In the genomic region with DNA sequence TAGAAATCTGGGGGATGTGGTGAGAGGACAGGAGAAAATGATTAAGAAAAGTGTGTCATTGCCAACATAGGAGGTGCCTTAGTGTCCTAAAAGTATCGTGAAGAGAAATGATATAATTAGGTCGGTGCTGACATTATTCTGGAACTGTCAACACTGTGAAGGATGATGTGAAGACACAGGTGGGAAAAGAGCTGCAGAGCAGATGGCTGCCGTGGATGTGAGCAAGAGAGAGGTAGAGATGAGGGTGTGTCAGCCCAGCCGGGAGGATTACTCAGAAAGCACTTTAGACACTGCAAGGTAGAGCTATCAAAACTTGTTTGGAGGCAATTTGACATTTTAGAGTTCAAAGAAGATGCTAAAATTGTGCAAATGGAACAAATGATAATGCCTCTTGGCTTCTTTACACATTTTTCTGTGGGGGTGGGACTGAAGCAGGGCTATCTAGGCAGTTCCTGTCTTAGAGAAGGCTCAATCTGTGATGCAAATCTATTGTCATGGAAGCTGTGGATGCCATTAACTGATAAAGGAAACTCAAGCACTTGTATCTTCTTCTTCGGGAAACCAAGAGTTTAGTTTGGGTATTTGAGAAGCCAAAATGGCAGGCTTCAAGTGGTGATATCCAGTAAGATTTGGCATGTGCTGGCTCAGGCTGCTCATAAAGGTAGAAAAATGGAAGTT, we compare ENCODE assay signal across 26 mouse cellular contexts.
A peak's percentile ranks its signal among the peaks of the same experiment; 100 is the strongest.
DNase-seq lines count a peak whose midpoint lies in the region; ATAC-seq and TF ChIP-seq lines count a peak whose summit lies in the region.
"Had no signal": no experiment of that assay in that cellular context is flagged by ENCODE, and none has a peak within 500 bp of the region (broad histone marks: within the 10 kb centered on the region; RNA-seq: fewer than 3 reads in every experiment).

No protein-coding gene starts in this region.

- no peak overlapping the region for H3K27ac ChIP-seq in heart, embryonic 12.5 days (ENCODE audit: poor library complexity, severe bottlenecking)
- H3K27ac ChIP-seq in left cerebral cortex, adult 2 months, result no peak overlapping the region
- H3K27ac ChIP-seq: embryonic facial prominence, embryonic 12.5 days; forebrain, embryonic 12.5 days; heart, adult 2 months; heart, embryonic 10.5 days; hindbrain, embryonic 10.5 days; hindbrain, embryonic 13.5 days; intestine, embryonic 15.5 days had no signal

- H3K9ac ChIP-seq in heart, embryonic 12.5 days, result no peak overlapping the region
- H3K9ac ChIP-seq: embryonic facial prominence, embryonic 12.5 days; forebrain, embryonic 12.5 days; hindbrain, embryonic 13.5 days; intestine, embryonic 15.5 days had no signal

- H3K4me1 ChIP-seq in heart, embryonic 12.5 days (replicated peaks), result 0 out of 2 replicates have a peak, but pooled peaks cover 8% of the 10 kb centered on the region
- H3K4me1 ChIP-seq: embryonic facial prominence, embryonic 12.5 days; forebrain, embryonic 12.5 days; hindbrain, embryonic 10.5 days; hindbrain, embryonic 13.5 days; intestine, embryonic 15.5 days had no signal

- no peaks in the 10 kb centered on the region for H3K9me3 ChIP-seq in heart, embryonic 12.5 days (replicated peaks)
- H3K9me3 ChIP-seq: embryonic facial prominence, embryonic 12.5 days; forebrain, embryonic 12.5 days; heart, embryonic 10.5 days; hindbrain, embryonic 10.5 days; hindbrain, embryonic 13.5 days; intestine, embryonic 15.5 days had no signal

- no peak overlapping the region for H3K4me3 ChIP-seq in heart, embryonic 12.5 days
- H3K4me3 ChIP-seq in left cerebral cortex, adult 2 months, result no peak overlapping the region
- H3K4me3 ChIP-seq: embryonic facial prominence, embryonic 12.5 days; erythroblast, embryonic 14.5 days; forebrain, embryonic 12.5 days; heart, adult 2 months; heart, embryonic 10.5 days; hindbrain, embryonic 10.5 days; hindbrain, embryonic 13.5 days; intestine, embryonic 15.5 days had no signal

- intact Hi-C loops in left cerebral cortex, adult 2 months (cut with DNase I), result no loop called here

- ATAC-seq in heart, embryonic 12.5 days (ENCODE audit: insufficient number of reproducible peaks, low FRiP score), result no peak
- ATAC-seq: CD4-positive, CD25-positive, alpha-beta regulatory T cell, adult 4 months; forebrain, embryonic 16.5 days; hindbrain, embryonic 16.5 days; intestine, embryonic 15.5 days had no signal

- 44% methylated on average over 5 of the region's 5 CpGs for WGBS in heart, embryonic 12.5 days

- DNase-seq in heart, adult 11 months, result peak; percentile 80
- peak; percentile 88 for DNase-seq in ES-CJ7 (ENCODE audit: low read depth, low spot score)
- peak; percentile 92 for DNase-seq in R1 (ENCODE audit: low read depth, low spot score)
- DNase-seq in brain, adult 2 months (ENCODE audit: low read depth, low spot score), result peak; percentile 54
- DNase-seq in left cerebral cortex, adult 2 months (ENCODE audit: extremely low spot score in 1 of 2, low spot score in 2 of 2), result no peak
- DNase-seq in thymus, postnatal 4 days, result no peak
- DNase-seq in yolk sac, embryonic 10.5 days (ENCODE audit: low spot score), result no peak
- DNase-seq: adrenal gland, adult 2 months; adrenal gland, postnatal 14 days; cerebellum, adult 11-12 months; cerebellum, adult 8-10 months; cerebellum, postnatal 10 days; gastrocnemius, postnatal 25 days; kidney, adult 11 months had no signal

- H3K36me3 ChIP-seq in heart, embryonic 12.5 days, result no peaks in the 10 kb centered on the region
- H3K36me3 ChIP-seq: embryonic facial prominence, embryonic 12.5 days; forebrain, embryonic 12.5 days; heart, embryonic 10.5 days; hindbrain, embryonic 10.5 days; hindbrain, embryonic 13.5 days; intestine, embryonic 15.5 days had no signal

- no peak for TF ChIP-seq CTCF in left cerebral cortex, adult 2 months (IDR thresholded peaks at IDR 0.05)

- no peak overlapping the region for H3K4me2 ChIP-seq in heart, embryonic 12.5 days
- H3K4me2 ChIP-seq: embryonic facial prominence, embryonic 12.5 days; forebrain, embryonic 12.5 days; hindbrain, embryonic 13.5 days; intestine, embryonic 15.5 days had no signal

- H3K27me3 ChIP-seq in heart, embryonic 12.5 days (replicated peaks), result no peaks in the 10 kb centered on the region
- H3K27me3 ChIP-seq: embryonic facial prominence, embryonic 12.5 days; forebrain, embryonic 12.5 days; hindbrain, embryonic 13.5 days; intestine, embryonic 15.5 days had no signal

Comparison
In these comparisons a context has a peak if more than half of its experiments do, and no peak if none do; other contexts are left out.
1. DNase-seq: peak in heart, adult 11 months (single experiment), ES-CJ7 (single experiment), R1 (single experiment) and brain, adult 2 months (single experiment); none in left cerebral cortex, adult 2 months (0 of 2), thymus, postnatal 4 days (single experiment) and yolk sac, embryonic 10.5 days (single experiment).